Mouse (Mus musculus) C2C12 (cell line): ENCODE measurements around the gene Etl4. TPM values are rescaled to one million over a fixed set of nuclear protein-coding genes. Genes with fewer than 3 reads are reported as not detected.

Experiments used
- H3K27me3 ChIP-seq: one replicate; pipeline ENCODE4 v1.6.1; 2011; ENCODE audit not compliant: control insufficient read depth, insufficient read depth, insufficient read length
- H3K36me3 ChIP-seq: one replicate; pipeline ENCODE4 v1.6.1; 2011; ENCODE audit not compliant: control insufficient read depth, insufficient read depth
- H3K4me3 ChIP-seq: one replicate; pipeline ENCODE4 v1.5.1; 2011; ENCODE audit warnings: mild to moderate bottlenecking, control low read depth; ENCODE audit not compliant: poor library complexity, insufficient read depth, severe bottlenecking
- H3K79me2 ChIP-seq: one replicate; pipeline ENCODE4 v1.6.1; 2011; ENCODE audit not compliant: control insufficient read depth, insufficient read depth
- H3K79me3 ChIP-seq: one replicate; pipeline ENCODE4 v1.6.1; 2011; ENCODE audit warnings: low read depth, control low read depth
- H3ac ChIP-seq: one replicate; pipeline ENCODE3; 2011; ENCODE audit warnings: low read depth; ENCODE audit not compliant: control insufficient read depth, insufficient read length
- CEBPB ChIP-seq: IDR thresholded peaks from one replicate; pipeline ENCODE4 v1.6.1; 2011; ENCODE audit warnings: low read depth, mild to moderate bottlenecking, control low read depth, moderate library complexity
- CTCF ChIP-seq: IDR thresholded peaks from one replicate; pipeline ENCODE4 v1.5.1; 2011; ENCODE audit not compliant: control insufficient read depth, insufficient read depth, insufficient read length
- FOSL1 ChIP-seq: IDR thresholded peaks from one replicate; pipeline ENCODE4 v1.8.0; 2011; ENCODE audit warnings: mild to moderate bottlenecking, low read length; ENCODE audit not compliant: poor library complexity, insufficient read depth, severe bottlenecking
- MAX ChIP-seq: IDR thresholded peaks from one replicate; pipeline ENCODE4 v1.6.1; 2011; ENCODE audit warnings: mild to moderate bottlenecking, control low read depth
- MYOD1 ChIP-seq: IDR thresholded peaks from one replicate; pipeline ENCODE4 v1.6.1; 2011; ENCODE audit warnings: low read depth; ENCODE audit not compliant: control insufficient read depth, insufficient read length
- MYOG ChIP-seq: IDR thresholded peaks from one replicate; pipeline ENCODE4 v1.6.1; 2011; ENCODE audit not compliant: control insufficient read depth, insufficient read length; ENCODE audit errors: extremely low read depth
- USF1 ChIP-seq: IDR thresholded peaks from one replicate; pipeline ENCODE4 v1.6.1; 2011; ENCODE audit warnings: low read depth, mild to moderate bottlenecking, control low read depth, moderate library complexity
- polyA plus RNA-seq: library from polyadenylated mRNA; unstranded; fragments of >200 nt; fragmentation: generic; extraction: Trizol; gene quantifications from one replicate; pipeline ENCODE4 v1.2.1, GENCODE M21; 2012; ENCODE audit warnings: missing spikeins

The Etl4 gene
- polyA plus RNA-seq, 1 experiment, result 3.9 TPM

- Histone ChIP-seq H3K27me3 (no peaks in the 10 kb centered on the region), H3ac (no peak overlapping the region), H3K4me3 (no peak overlapping the region), H3K36me3 (no peaks in the 10 kb centered on the region), H3K79me2 (no peaks in the 10 kb centered on the region), H3K79me3 (no peaks in the 10 kb centered on the region)
- TF ChIP-seq MYOG (no peak), CTCF (no peak), MAX (no peak), USF1 (no peak), FOSL1 (no peak), CEBPB (no peak), MYOD1 (no peak)
Measured at GRCm38 (mm10) chr2:19966445-19966844, 56.9 kb downstream of the Etl4 start.

GRCm38 (mm10) chr2:20037671-20038070 is 128.1 kb downstream of the Etl4 start:
- Histone ChIP-seq H3K4me3 (no peak overlapping the region), H3K36me3 (no peaks in the 10 kb centered on the region), H3K79me3 (no peaks in the 10 kb centered on the region), H3K79me2 (no peaks in the 10 kb centered on the region), H3ac (no peak overlapping the region), H3K27me3 (no peaks in the 10 kb centered on the region)
- no peak for TF ChIP-seq MYOD1

- Histone ChIP-seq H3K27me3 (no peaks in the 10 kb centered on the region), H3K4me3 (no peak overlapping the region), H3K36me3 (no peaks in the 10 kb centered on the region), H3K79me3 (no peaks in the 10 kb centered on the region), H3K79me2 (no peaks in the 10 kb centered on the region), H3ac (no peak overlapping the region)
- TF ChIP-seq MYOG (no peak), MAX (no peak), USF1 (no peak), CTCF (no peak), CEBPB (no peak), MYOD1 (no peak), FOSL1 (no peak)
Measured at GRCm38 (mm10) chr2:20072377-20072776, 162.8 kb downstream of the Etl4 start.

- H3K36me3 ChIP-seq, result no peaks in the 10 kb centered on the region
- no peaks in the 10 kb centered on the region for H3K79me2 ChIP-seq
- H3K27me3 ChIP-seq, result no peaks in the 10 kb centered on the region
- TF ChIP-seq USF1, result no peak
- no peak for TF ChIP-seq MYOG
- no peak for TF ChIP-seq CEBPB
- TF ChIP-seq CTCF, result no peak
- no peak for TF ChIP-seq FOSL1
- no peak for TF ChIP-seq MYOD1
- TF ChIP-seq MAX, result no peak
- H3K79me3 ChIP-seq, result no peaks in the 10 kb centered on the region
- H3ac ChIP-seq, result no peak overlapping the region
- H3K4me3 ChIP-seq, result no peak overlapping the region
Measured at GRCm38 (mm10) chr2:20076118-20076796, 166.7 kb downstream of the Etl4 start.

GRCm38 (mm10) chr2:20084781-20085180 is 175.2 kb downstream of the Etl4 start:
- no peak overlapping the region for H3ac ChIP-seq
- no peaks in the 10 kb centered on the region for H3K79me2 ChIP-seq
- H3K4me3 ChIP-seq, result no peak overlapping the region
- no peaks in the 10 kb centered on the region for H3K36me3 ChIP-seq
- TF ChIP-seq USF1, result no peak
- TF ChIP-seq FOSL1, result no peak
- TF ChIP-seq CEBPB, result no peak
- no peak for TF ChIP-seq MYOG
- no peak for TF ChIP-seq MAX
- TF ChIP-seq CTCF, result no peak
- TF ChIP-seq MYOD1, result no peak
- no peaks in the 10 kb centered on the region for H3K27me3 ChIP-seq
- no peaks in the 10 kb centered on the region for H3K79me3 ChIP-seq

GRCm38 (mm10) chr2:20105456-20105855 is 195.9 kb downstream of the Etl4 start:
- no peak overlapping the region for H3K4me3 ChIP-seq
- no peaks in the 10 kb centered on the region for H3K27me3 ChIP-seq
- H3ac ChIP-seq, result no peak overlapping the region
- no peaks in the 10 kb centered on the region for H3K36me3 ChIP-seq
- TF ChIP-seq FOSL1 (no peak), CEBPB (no peak), MYOG (no peak), MAX (no peak), CTCF (no peak), USF1 (no peak), MYOD1 (no peak)
- no peaks in the 10 kb centered on the region for H3K79me3 ChIP-seq
- H3K79me2 ChIP-seq, result no peaks in the 10 kb centered on the region
